Mouse (Mus musculus) heart, embryonic 16.5 days (tissue): Measurements from ENCODE around the gene Tcf25. TPM values are rescaled to one million over a fixed set of nuclear protein-coding genes. Genes with fewer than 3 reads are reported as not detected.
A peak's percentile ranks its signal among the peaks of the same experiment; 100 is the strongest.
"Not testable (repeated sequence)": the region's sequence is repeated elsewhere in the genome, so short reads cannot be mapped to it uniquely, and the experiment has no call there.

Experiments
- ATAC-seq: fragments of 200-750 bp; cut with Nextera tagmentation; replicated peaks from 2 replicates; pipeline ENCODE4 v1.8.0; 2017; ENCODE audit warnings: moderate number of reproducible peaks; ENCODE audit not compliant: insufficient read depth, low FRiP score; ENCODE audit errors: extremely low read depth
- H3K27ac ChIP-seq: fragments of 300-500 bp; sonication (generic); 2 replicates; pipeline ENCODE4 v1.5.1; 2014; ENCODE audit warnings: mild to moderate bottlenecking, low read length, control low read depth, moderate library complexity
- H3K27me3 ChIP-seq: fragments of 300-500 bp; sonication (generic); 2 replicates; pipeline ENCODE4 v1.6.1; 2014; ENCODE audit warnings: low read length, mixed read lengths; ENCODE audit not compliant: control insufficient read depth, insufficient read depth
- H3K36me3 ChIP-seq: fragments of 300-500 bp; sonication (generic); 2 replicates; pipeline ENCODE4 v1.6.1; 2014; ENCODE audit not compliant: control insufficient read depth, insufficient read depth
- H3K4me1 ChIP-seq: fragments of 300-500 bp; sonication (generic); 2 replicates; pipeline ENCODE4 v1.6.1; 2014; ENCODE audit warnings: low read length, mixed read lengths; ENCODE audit not compliant: control insufficient read depth, insufficient read depth
- H3K4me2 ChIP-seq: fragments of 300-500 bp; sonication (generic); 2 replicates; pipeline ENCODE4 v1.6.1; 2014; ENCODE audit warnings: low read depth, mild to moderate bottlenecking, control low read depth, low read length
- H3K4me3 ChIP-seq: fragments of 300-500 bp; sonication (generic); 2 replicates; pipeline ENCODE4 v1.5.1; 2014; ENCODE audit warnings: mild to moderate bottlenecking, control low read depth, low read length
- H3K9ac ChIP-seq: fragments of 300-500 bp; sonication (generic); 2 replicates; pipeline ENCODE4 v1.6.1; 2014; ENCODE audit warnings: low read length, control low read depth
- H3K9me3 ChIP-seq: fragments of 300-500 bp; sonication (generic); replicated peaks from 2 replicates; pipeline ENCODE4 v1.6.1; 2016; ENCODE audit warnings: low read length; ENCODE audit not compliant: control insufficient read depth
- WGBS: fragments of 180-500 bp; shearing (Covaris S2); extraction: QIAGEN DNeasy Blood & Tissue Kit; methylation state at CpG from one replicate; pipeline ENCODE4 v1.1.7; 2014; 5-methylcytosine and 5-hydroxymethylcytosine counted together
- polyA plus RNA-seq: library from polyadenylated mRNA; unstranded; fragments of >200 nt; fragmentation: Nextera tagmentation; extraction: Ambion mirVana; gene quantifications from 2 replicates; pipeline ENCODE4 v1.2.1, GENCODE M21; 2015

Tcf25 gene
- polyA plus RNA-seq, 1 experiment from 2014 or later: 152 TPM

DNA sequence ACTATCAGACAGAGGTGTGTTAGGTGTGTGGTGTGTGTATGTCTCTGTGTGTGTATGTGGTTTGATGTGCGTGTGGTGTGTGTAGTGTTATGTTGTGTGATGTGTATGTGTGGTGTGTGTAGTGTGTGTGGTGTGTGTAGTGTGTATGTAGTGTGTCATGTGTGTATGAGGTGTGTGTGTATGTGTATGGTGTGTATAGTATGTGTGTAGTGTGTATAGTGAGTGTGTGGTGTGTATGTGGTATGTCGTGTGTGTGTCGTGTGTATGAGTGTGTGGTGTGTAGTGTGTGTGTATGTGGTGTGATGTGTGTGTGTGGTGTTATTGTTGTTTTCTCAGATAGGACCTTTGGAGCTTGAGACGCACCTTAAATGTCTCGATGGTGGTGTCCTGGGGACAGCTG lies 68.8 kb downstream of the Tcf25 start:
- no peak for ATAC-seq
- H3K4me2 ChIP-seq: peak overlapping the region; percentile 66; the same call in 1 of the 2 replicates
- no peak overlapping the region for H3K4me3 ChIP-seq
- no peak overlapping the region for H3K9ac ChIP-seq
- no peaks in the 10 kb centered on the region for H3K9me3 ChIP-seq
- WGBS: 83% methylated on average over 5 of the region's 5 CpGs
- peaks cover 9% of the 10 kb centered on the region for H3K4me1 ChIP-seq
- no peak overlapping the region for H3K27ac ChIP-seq
- H3K36me3 ChIP-seq: no peaks in the 10 kb centered on the region
- no peaks in the 10 kb centered on the region for H3K27me3 ChIP-seq

GRCm38 (mm10) chr8:123442871-123443575 lies 69.5 kb downstream of the Tcf25 start:
- Histone ChIP-seq H3K4me2 (peak overlapping the region; percentile 66), H3K4me3 (peak overlapping the region; percentile 72), H3K27me3 (no peaks in the 10 kb centered on the region), H3K9me3 (no peaks in the 10 kb centered on the region), H3K36me3 (no peaks in the 10 kb centered on the region), H3K4me1 (peaks cover 9% of the 10 kb centered on the region), H3K9ac (peak overlapping the region; percentile 85), H3K27ac (peak overlapping the region; percentile 76)
- WGBS: 1% methylated on average over 41 of the region's 41 CpGs
- ATAC-seq: peak; percentile 94

- H3K4me3 ChIP-seq: peak overlapping the region; percentile 72
- H3K27me3 ChIP-seq: no peaks in the 10 kb centered on the region
- H3K9me3 ChIP-seq: no peaks in the 10 kb centered on the region
- no peak for ATAC-seq
- H3K27ac ChIP-seq: peak overlapping the region; percentile 76
- peaks cover 9% of the 10 kb centered on the region for H3K4me1 ChIP-seq
- WGBS: 22% methylated on average over 4 of the region's 4 CpGs
- peak overlapping the region; percentile 66 for H3K4me2 ChIP-seq
- peak overlapping the region; percentile 85 for H3K9ac ChIP-seq
- no peaks in the 10 kb centered on the region for H3K36me3 ChIP-seq
Observed at GRCm38 (mm10) chr8:123443576-123443921, 70.0 kb downstream of the Tcf25 start.

DNA sequence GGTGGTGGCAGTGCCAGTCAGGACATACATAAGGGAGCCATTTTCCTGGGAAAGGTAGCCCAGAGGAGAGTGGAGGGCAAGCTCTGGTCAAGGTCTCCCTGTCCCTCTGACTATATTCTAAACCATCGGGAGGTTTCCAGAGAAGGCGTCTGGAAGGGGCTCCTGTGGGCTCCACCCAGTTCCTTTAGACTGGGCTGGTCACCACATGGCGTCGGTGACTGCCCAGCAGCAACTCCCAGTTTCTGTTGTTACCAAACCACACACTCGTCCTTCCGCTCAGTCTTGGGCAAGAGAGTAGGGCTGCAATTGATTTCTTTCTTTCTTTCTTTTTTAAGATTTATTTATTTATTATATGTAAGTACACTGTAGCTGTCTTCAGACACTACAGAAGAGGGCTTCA lies 70.6 kb downstream of the Tcf25 start:
- Histone ChIP-seq H3K9ac (no peak overlapping the region), H3K4me3 (no peak overlapping the region), H3K4me1 (peaks cover 9% of the 10 kb centered on the region), H3K36me3 (no peaks in the 10 kb centered on the region), H3K27me3 (no peaks in the 10 kb centered on the region), H3K27ac (no peak overlapping the region), H3K9me3 (no peaks in the 10 kb centered on the region), H3K4me2 (peak overlapping the region; percentile 66; the same call in 1 of the 2 replicates)
- 88% methylated on average over 6 of the region's 6 CpGs for WGBS
- ATAC-seq: no peak

- no peak overlapping the region for H3K9ac ChIP-seq
- WGBS: 68% methylated on average over 10 of the region's 10 CpGs
Observed at GRCm38 (mm10) chr8:123445981-123446380, 72.4 kb downstream of the Tcf25 start.

GRCm38 (mm10) chr8:123446799-123447198 lies 73.2 kb downstream of the Tcf25 start:
- Histone ChIP-seq H3K4me2 (no peak overlapping the region), H3K27ac (peak overlapping the region; percentile 65), H3K9ac (no peak overlapping the region), H3K36me3 (no peaks in the 10 kb centered on the region), H3K9me3 (no peaks in the 10 kb centered on the region), H3K4me3 (no peak overlapping the region), H3K4me1 (peaks cover 9% of the 10 kb centered on the region), H3K27me3 (no peaks in the 10 kb centered on the region)
- ATAC-seq: peak; percentile 47; the same call in 1 of the 2 replicates
- WGBS: 42% methylated on average over 6 of the region's 6 CpGs

More at GRCm38 (mm10) chr8:123445981-123446380, 72.4 kb downstream of the Tcf25 start:
- no peak overlapping the region for H3K4me3 ChIP-seq
- no peaks in the 10 kb centered on the region for H3K36me3 ChIP-seq
- ATAC-seq: no peak
- no peaks in the 10 kb centered on the region for H3K9me3 ChIP-seq
- 0 out of 2 replicates have a peak overlapping the region, but pooled peaks have one; percentile 9 for H3K27ac ChIP-seq
- peaks cover 9% of the 10 kb centered on the region for H3K4me1 ChIP-seq
- H3K27me3 ChIP-seq: no peaks in the 10 kb centered on the region
- no peak overlapping the region for H3K4me2 ChIP-seq

DNA sequence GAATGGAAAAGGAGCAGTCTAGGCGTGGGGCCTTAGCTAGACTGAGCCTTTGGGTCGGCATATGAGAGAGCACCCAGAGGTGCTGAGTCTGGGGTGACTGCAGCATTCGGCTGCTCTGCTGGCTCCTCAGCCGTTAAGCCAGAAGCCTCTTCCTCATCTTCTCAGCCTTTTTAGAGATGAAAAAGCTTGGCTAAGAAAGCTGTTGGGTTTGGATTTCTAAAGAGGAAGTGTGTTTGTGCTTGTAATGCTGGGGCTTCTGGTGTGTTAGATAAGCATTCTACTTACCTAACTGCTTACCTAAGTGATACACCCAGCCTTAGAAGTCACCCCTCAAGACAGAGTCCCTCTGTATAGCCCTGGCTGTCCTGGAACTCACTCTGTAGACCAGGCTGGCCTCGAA lies 77.2 kb downstream of the Tcf25 start:
- H3K4me1 ChIP-seq: peaks cover 9% of the 10 kb centered on the region
- 71% methylated on average over 5 of the region's 5 CpGs for WGBS
- H3K9me3 ChIP-seq: no peaks in the 10 kb centered on the region
- peaks cover 22% of the 10 kb centered on the region for H3K36me3 ChIP-seq
- H3K27me3 ChIP-seq: no peaks in the 10 kb centered on the region
- H3K4me2 ChIP-seq: no peak overlapping the region
- H3K4me3 ChIP-seq: no peak overlapping the region
- no peak overlapping the region for H3K9ac ChIP-seq
- H3K27ac ChIP-seq: no peak overlapping the region
- no peak for ATAC-seq

DNA sequence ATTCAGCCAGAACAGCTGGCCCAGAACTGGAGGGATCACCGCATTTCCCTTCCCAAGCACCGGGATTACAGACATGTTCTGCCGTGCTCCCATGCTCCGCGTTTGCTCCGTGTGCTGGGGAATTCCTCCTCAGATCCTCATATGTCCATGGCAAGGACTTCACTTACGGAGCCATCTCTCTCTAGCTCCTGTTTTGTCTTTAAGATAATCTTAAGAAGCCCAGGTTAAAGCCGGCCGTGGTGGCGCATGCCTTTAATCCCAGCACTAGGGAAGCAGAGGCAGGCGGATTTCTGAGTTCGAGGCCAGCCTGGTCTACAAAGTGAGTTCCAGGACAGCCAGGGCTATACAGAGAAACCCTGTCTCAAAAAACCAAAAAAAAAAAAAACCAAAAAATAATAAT lies 78.2 kb downstream of the Tcf25 start:
- H3K4me3 ChIP-seq, H3K27me3 ChIP-seq, H3K9me3 ChIP-seq, ATAC-seq, H3K4me2 ChIP-seq, H3K4me1 ChIP-seq, H3K27ac ChIP-seq, H3K9ac ChIP-seq: not testable (repeated sequence)
- H3K36me3 ChIP-seq: peaks cover 22% of the 10 kb centered on the region
- WGBS: 94% methylated on average over 12 of the region's 12 CpGs

- H3K9me3 ChIP-seq: no peaks in the 10 kb centered on the region
- H3K27me3 ChIP-seq: no peaks in the 10 kb centered on the region
- peaks cover 1% of the 10 kb centered on the region; the same call in 1 of the 2 replicates for H3K4me1 ChIP-seq
- H3K27ac ChIP-seq: no peak overlapping the region
- ATAC-seq: no peak
- WGBS: 61% methylated on average over 4 of the region's 4 CpGs
- H3K4me3 ChIP-seq: no peak overlapping the region
- peaks cover 22% of the 10 kb centered on the region for H3K36me3 ChIP-seq
- no peak overlapping the region for H3K9ac ChIP-seq
- H3K4me2 ChIP-seq: no peak overlapping the region
Observed at GRCm38 (mm10) chr8:123452149-123452548, 78.6 kb downstream of the Tcf25 start.
